Mouse (Mus musculus): Measurements from ENCODE around the gene Sertad2. TPM values are rescaled to one million over a fixed set of nuclear protein-coding genes. Genes with fewer than 3 reads are reported as not detected.

The Sertad2 gene
- polyA plus RNA-seq, 1 experiment from 2014 or later: 30.9 TPM

GRCm38 (mm10) chr11:20525909-20526308 is 17.1 kb upstream of the Sertad2 start:
- no peaks in the 10 kb centered on the region for H3K4me1 ChIP-seq (replicated peaks; ENCODE audit: control insufficient read depth, insufficient read depth, low read length)
- H3K27me3 ChIP-seq (ENCODE audit: control insufficient read depth, insufficient read depth, low read length): no peaks in the 10 kb centered on the region
- 80% methylated on average over 8 of the region's 8 CpGs for WGBS
- H3K4me2 ChIP-seq (replicated peaks): no peak overlapping the region
- DNase-seq (ENCODE audit: low spot score) (no peak), ATAC-seq (ENCODE audit: low FRiP score) (no peak)
- H3K9ac ChIP-seq: no peak overlapping the region
- no peak overlapping the region for H3K27ac ChIP-seq
- no peaks in the 10 kb centered on the region for H3K9me3 ChIP-seq (ENCODE audit: control insufficient read depth, low read length)
- no peak overlapping the region for H3K4me3 ChIP-seq (replicated peaks; ENCODE audit: low read length)
- H3K36me3 ChIP-seq (replicated peaks; ENCODE audit: control insufficient read depth, insufficient read depth): no peaks in the 10 kb centered on the region

GRCm38 (mm10) chr11:20527901-20528300 is 15.2 kb upstream of the Sertad2 start:
- no peak for DNase-seq (ENCODE audit: low spot score)
- ATAC-seq (ENCODE audit: low FRiP score): no peak
- 91% methylated on average over 3 of the region's 3 CpGs for WGBS
- Histone ChIP-seq H3K4me1 (replicated peaks; ENCODE audit: control insufficient read depth, insufficient read depth, low read length) (peaks cover 8% of the 10 kb centered on the region), H3K27ac (no peak overlapping the region), H3K36me3 (replicated peaks; ENCODE audit: control insufficient read depth, insufficient read depth) (no peaks in the 10 kb centered on the region), H3K27me3 (ENCODE audit: control insufficient read depth, insufficient read depth, low read length) (no peaks in the 10 kb centered on the region), H3K9ac (no peak overlapping the region), H3K4me2 (replicated peaks) (no peak overlapping the region), H3K9me3 (ENCODE audit: control insufficient read depth, low read length) (no peaks in the 10 kb centered on the region), H3K4me3 (replicated peaks; ENCODE audit: low read length) (no peak overlapping the region)

GRCm38 (mm10) chr11:20531682-20531991 is 11.4 kb upstream of the Sertad2 start:
- Histone ChIP-seq H3K27me3 (ENCODE audit: control insufficient read depth, insufficient read depth, low read length) (no peaks in the 10 kb centered on the region), H3K4me1 (replicated peaks; ENCODE audit: control insufficient read depth, insufficient read depth, low read length) (peaks cover 8% of the 10 kb centered on the region), H3K9ac (peak overlapping the region; percentile 77), H3K36me3 (replicated peaks; ENCODE audit: control insufficient read depth, insufficient read depth) (no peaks in the 10 kb centered on the region), H3K27ac (peak overlapping the region; percentile 67; the same call in 1 of the 2 replicates), H3K9me3 (ENCODE audit: control insufficient read depth, low read length) (no peaks in the 10 kb centered on the region), H3K4me3 (replicated peaks; ENCODE audit: low read length) (peak overlapping the region; percentile 52), H3K4me2 (replicated peaks) (peak overlapping the region; percentile 88)
- ATAC-seq (ENCODE audit: low FRiP score) (no peak; the same call in 1 of the 2 replicates), DNase-seq (ENCODE audit: low spot score) (no peak)
- WGBS: 26% methylated on average over 1 of the region's 1 CpGs

DNA sequence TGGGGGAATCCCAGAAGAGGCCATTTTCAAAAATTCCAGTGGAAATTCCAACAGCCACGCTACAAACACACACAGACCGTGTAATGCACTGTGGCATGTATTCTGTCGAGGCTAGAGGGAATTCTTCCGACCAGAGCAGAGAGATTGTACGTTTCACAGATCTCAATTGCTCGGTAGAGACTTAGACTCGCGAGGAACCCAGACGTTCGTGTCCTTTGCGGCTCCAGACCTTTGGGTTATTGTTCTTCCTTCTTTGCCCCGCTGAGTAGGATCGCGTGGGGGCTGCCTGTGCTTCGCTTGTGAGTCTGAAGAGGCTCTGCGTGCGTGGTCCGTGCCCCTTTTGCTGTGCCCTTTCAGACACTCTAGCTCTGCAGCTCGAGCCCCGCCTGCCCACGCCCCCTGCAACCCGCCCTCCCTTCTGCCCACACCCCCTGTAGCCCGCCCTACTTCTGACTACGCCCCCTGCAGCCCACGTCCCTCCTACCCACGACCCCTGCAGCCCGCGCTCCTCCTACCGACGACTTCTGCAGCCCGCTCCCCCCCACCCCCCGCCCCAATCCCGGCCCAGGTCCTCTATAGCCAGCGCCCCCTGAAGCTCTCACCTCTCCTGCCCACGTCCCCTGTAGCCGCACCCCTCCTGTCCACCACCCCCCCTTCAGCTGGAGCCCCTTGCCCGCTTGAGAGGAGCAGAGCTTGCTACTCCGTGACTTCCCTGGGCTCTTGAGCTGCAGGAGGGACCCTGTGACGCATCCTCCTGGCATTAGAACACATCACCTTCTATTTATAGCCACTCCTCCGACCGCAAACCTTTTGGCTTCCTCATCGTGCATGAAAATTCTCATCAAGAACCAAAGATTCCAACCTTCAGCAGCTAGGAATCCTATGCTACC is 10.8 kb upstream of the Sertad2 start:
- 1% methylated on average over 34 of the region's 42 CpGs for WGBS
- ATAC-seq (ENCODE audit: low FRiP score) (peak; percentile 90), DNase-seq (ENCODE audit: low spot score) (peak; percentile 57)
- H3K36me3 ChIP-seq (replicated peaks; ENCODE audit: control insufficient read depth, insufficient read depth): no peaks in the 10 kb centered on the region
- H3K9ac ChIP-seq: peak overlapping the region; percentile 77
- H3K27me3 ChIP-seq (ENCODE audit: control insufficient read depth, insufficient read depth, low read length): no peaks in the 10 kb centered on the region
- no peaks in the 10 kb centered on the region for H3K9me3 ChIP-seq (ENCODE audit: control insufficient read depth, low read length)
- H3K4me3 ChIP-seq (replicated peaks; ENCODE audit: low read length): peak overlapping the region; percentile 52
- peak overlapping the region; percentile 88 for H3K4me2 ChIP-seq (replicated peaks)
- peak overlapping the region; percentile 67 for H3K27ac ChIP-seq
- peaks cover 8% of the 10 kb centered on the region for H3K4me1 ChIP-seq (replicated peaks; ENCODE audit: control insufficient read depth, insufficient read depth, low read length)

- Histone ChIP-seq H3K4me3 (replicated peaks; ENCODE audit: low read length) (no peak overlapping the region), H3K4me2 (replicated peaks) (no peak overlapping the region), H3K36me3 (replicated peaks; ENCODE audit: control insufficient read depth, insufficient read depth) (no peaks in the 10 kb centered on the region), H3K27ac (no peak overlapping the region), H3K9ac (no peak overlapping the region), H3K4me1 (replicated peaks; ENCODE audit: control insufficient read depth, insufficient read depth, low read length) (peaks cover 8% of the 10 kb centered on the region), H3K27me3 (ENCODE audit: control insufficient read depth, insufficient read depth, low read length) (no peaks in the 10 kb centered on the region), H3K9me3 (ENCODE audit: control insufficient read depth, low read length) (no peaks in the 10 kb centered on the region)
- 86% methylated on average over 4 of the region's 4 CpGs for whole genome bisulfite sequencing
- DNase-seq (ENCODE audit: low spot score): no peak
- ATAC-seq (ENCODE audit: low FRiP score): no peak
Measured at GRCm38 (mm10) chr11:20533231-20533630, 9.8 kb upstream of the Sertad2 start.

DNA sequence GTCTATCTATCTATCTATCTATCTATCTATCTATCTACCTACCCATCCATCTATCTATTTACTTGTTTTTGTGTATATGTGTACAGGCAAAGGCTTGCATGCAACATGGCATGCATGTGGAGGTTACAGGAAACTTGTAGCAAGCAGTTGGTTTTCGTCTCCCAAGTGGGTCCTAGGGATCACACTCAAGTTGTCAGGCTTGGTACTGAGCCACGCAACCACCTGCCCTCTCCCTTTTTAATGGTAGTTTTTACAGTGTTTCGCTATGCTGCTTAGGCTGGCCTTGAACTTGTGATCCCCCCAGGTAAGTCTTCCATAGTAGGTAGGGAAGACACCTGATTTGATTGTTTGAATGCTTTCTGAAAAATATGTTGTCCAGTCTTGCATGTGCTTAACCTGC is 5.8 kb upstream of the Sertad2 start:
- no peaks in the 10 kb centered on the region for H3K9me3 ChIP-seq (ENCODE audit: control insufficient read depth, low read length)
- H3K4me1 ChIP-seq (replicated peaks; ENCODE audit: control insufficient read depth, insufficient read depth, low read length): peaks cover 4% of the 10 kb centered on the region; the same call in 1 of the 2 replicates
- H3K9ac ChIP-seq: no peak overlapping the region
- no peak overlapping the region for H3K27ac ChIP-seq
- no peaks in the 10 kb centered on the region for H3K36me3 ChIP-seq (replicated peaks; ENCODE audit: control insufficient read depth, insufficient read depth)
- no peak overlapping the region for H3K4me2 ChIP-seq (replicated peaks)
- no peak overlapping the region for H3K4me3 ChIP-seq (replicated peaks; ENCODE audit: low read length)
- H3K27me3 ChIP-seq (ENCODE audit: control insufficient read depth, insufficient read depth, low read length): no peaks in the 10 kb centered on the region
- 97% methylated on average over 3 of the region's 3 CpGs for WGBS
- DNase-seq (ENCODE audit: low spot score) (no peak), ATAC-seq (ENCODE audit: low FRiP score) (no peak)

- no peaks in the 10 kb centered on the region for H3K36me3 ChIP-seq (replicated peaks; ENCODE audit: control insufficient read depth, insufficient read depth)
- H3K4me3 ChIP-seq (replicated peaks; ENCODE audit: low read length): no peak overlapping the region
- ATAC-seq (ENCODE audit: low FRiP score) (no peak), DNase-seq (ENCODE audit: low spot score) (no peak)
- no peak overlapping the region for H3K4me2 ChIP-seq (replicated peaks)
- H3K4me1 ChIP-seq (replicated peaks; ENCODE audit: control insufficient read depth, insufficient read depth, low read length): peaks cover 4% of the 10 kb centered on the region; the same call in 1 of the 2 replicates
- 85% methylated on average over 3 of the region's 3 CpGs for WGBS
- no peak overlapping the region for H3K9ac ChIP-seq
- no peak overlapping the region for H3K27ac ChIP-seq
- no peaks in the 10 kb centered on the region for H3K9me3 ChIP-seq (ENCODE audit: control insufficient read depth, low read length)
- H3K27me3 ChIP-seq (ENCODE audit: control insufficient read depth, insufficient read depth, low read length): no peaks in the 10 kb centered on the region
Measured at GRCm38 (mm10) chr11:20538496-20538895, 4.6 kb upstream of the Sertad2 start.

GRCm38 (mm10) chr11:20541280-20541679 is 1.8 kb upstream of the Sertad2 start:
- 73% methylated on average over 3 of the region's 3 CpGs for WGBS
- no peak for ATAC-seq (ENCODE audit: low FRiP score)
- H3K9ac ChIP-seq: no peak overlapping the region

GRCm38 (mm10) chr11:20541995-20542637 is 937 bp upstream of the Sertad2 start:
- WGBS: under 1% methylated on average over 29 of the region's 29 CpGs
- Histone ChIP-seq H3K9me3 (ENCODE audit: control insufficient read depth, low read length) (no peaks in the 10 kb centered on the region), H3K36me3 (replicated peaks; ENCODE audit: control insufficient read depth, insufficient read depth) (no peaks in the 10 kb centered on the region), H3K4me3 (replicated peaks; ENCODE audit: low read length) (peak overlapping the region; percentile 85), H3K27me3 (ENCODE audit: control insufficient read depth, insufficient read depth, low read length) (no peaks in the 10 kb centered on the region), H3K9ac (peak overlapping the region; percentile 68), H3K27ac (peak overlapping the region; percentile 96), H3K4me2 (replicated peaks) (peak overlapping the region; percentile 78), H3K4me1 (replicated peaks; ENCODE audit: control insufficient read depth, insufficient read depth, low read length) (peaks cover 18% of the 10 kb centered on the region)
- ATAC-seq (ENCODE audit: low FRiP score) (no peak), DNase-seq (ENCODE audit: low spot score) (peak; percentile 53)

More at GRCm38 (mm10) chr11:20541280-20541679, 1.8 kb upstream of the Sertad2 start:
- no peak overlapping the region for H3K4me3 ChIP-seq (replicated peaks; ENCODE audit: low read length)
- H3K4me2 ChIP-seq (replicated peaks): no peak overlapping the region
- no peak overlapping the region for H3K27ac ChIP-seq
- H3K36me3 ChIP-seq (replicated peaks; ENCODE audit: control insufficient read depth, insufficient read depth): no peaks in the 10 kb centered on the region
- peaks cover 18% of the 10 kb centered on the region for H3K4me1 ChIP-seq (replicated peaks; ENCODE audit: control insufficient read depth, insufficient read depth, low read length)
- H3K27me3 ChIP-seq (ENCODE audit: control insufficient read depth, insufficient read depth, low read length): no peaks in the 10 kb centered on the region
- H3K9me3 ChIP-seq (ENCODE audit: control insufficient read depth, low read length): no peaks in the 10 kb centered on the region
- no peak for DNase-seq (ENCODE audit: low spot score)
